Mouse (Mus musculus) hindbrain, embryonic 16.5 days (tissue): Measurements from ENCODE around the gene Gpx4. TPM values are rescaled to one million over a fixed set of nuclear protein-coding genes. Genes with fewer than 3 reads are reported as not detected.

Experiments
- ATAC-seq: fragments of 200-750 bp; cut with Nextera tagmentation; 2 replicates; pipeline ENCODE4 v1.8.0; 2017; ENCODE audit warnings: moderate TSS enrichment, moderate library complexity
- H3K27ac ChIP-seq: fragments of 300-500 bp; sonication (generic); 2 replicates; pipeline ENCODE4 v1.5.1; 2014; ENCODE audit warnings: low read depth, mild to moderate bottlenecking, control low read depth, low read length, moderate library complexity
- H3K27me3 ChIP-seq: fragments of 300-500 bp; sonication (generic); replicated peaks from 2 replicates; pipeline ENCODE4 v1.6.1; 2014; ENCODE audit warnings: low read length; ENCODE audit not compliant: control insufficient read depth, insufficient read depth
- H3K36me3 ChIP-seq: fragments of 300-500 bp; sonication (generic); 2 replicates; pipeline ENCODE4 v1.6.1; 2014; ENCODE audit warnings: mild to moderate bottlenecking, low read length, moderate library complexity, mixed read lengths; ENCODE audit not compliant: control insufficient read depth, insufficient read depth
- H3K4me1 ChIP-seq: fragments of 300-500 bp; sonication (generic); 2 replicates; pipeline ENCODE4 v1.6.1; 2014; ENCODE audit warnings: low read depth, low read length; ENCODE audit not compliant: control insufficient read depth, insufficient read depth
- H3K4me2 ChIP-seq: fragments of 300-500 bp; sonication (generic); 2 replicates; pipeline ENCODE4 v1.6.1; 2014; ENCODE audit warnings: mild to moderate bottlenecking, low read length, control low read depth, moderate library complexity
- H3K4me3 ChIP-seq: fragments of 300-500 bp; sonication (generic); 2 replicates; pipeline ENCODE4 v1.5.1; 2014; ENCODE audit warnings: mild to moderate bottlenecking, low read length, control low read depth, moderate library complexity
- H3K9ac ChIP-seq: fragments of 300-500 bp; sonication (generic); 2 replicates; pipeline ENCODE4 v1.6.1; 2014; ENCODE audit warnings: low read depth, mild to moderate bottlenecking, control low read depth, low read length, moderate library complexity
- H3K9me3 ChIP-seq: fragments of 300-500 bp; sonication (generic); 2 replicates; pipeline ENCODE4 v1.6.1; 2014; ENCODE audit warnings: mild to moderate bottlenecking, low read length, moderate library complexity; ENCODE audit not compliant: control insufficient read depth
- WGBS: fragments of 180-500 bp; shearing (Covaris S2); extraction: QIAGEN DNeasy Blood & Tissue Kit; methylation state at CpG from one replicate; pipeline ENCODE4 v1.1.7; 2014; 5-methylcytosine and 5-hydroxymethylcytosine counted together
- polyA plus RNA-seq: library from polyadenylated mRNA; unstranded; fragments of >200 nt; fragmentation: Nextera tagmentation; extraction: Ambion mirVana; gene quantifications from 2 replicates; pipeline ENCODE4 v1.2.1, GENCODE M21; 2015

Gpx4 gene
- polyA plus RNA-seq, 1 experiment from 2014 or later = 643 TPM

- Histone ChIP-seq H3K27ac (no peak overlapping the region), H3K4me1 (no peaks in the 10 kb centered on the region), H3K4me3 (no peak overlapping the region), H3K9me3 (no peaks in the 10 kb centered on the region), H3K4me2 (no peak overlapping the region), H3K9ac (no peak overlapping the region), H3K27me3 (no peaks in the 10 kb centered on the region), H3K36me3 (no peaks in the 10 kb centered on the region)
- ATAC-seq = no peak
- WGBS = 69% methylated on average over 20 of the region's 20 CpGs
Measured at GRCm38 (mm10) chr10:80027681-80028520, 19.1 kb upstream of the Gpx4 start.

GRCm38 (mm10) chr10:80028521-80028846, 18.5 kb upstream of the Gpx4 start:
- H3K4me3 ChIP-seq = no peak overlapping the region
- ATAC-seq = no peak
- H3K4me2 ChIP-seq = no peak overlapping the region
- H3K36me3 ChIP-seq = no peaks in the 10 kb centered on the region
- H3K4me1 ChIP-seq = no peaks in the 10 kb centered on the region
- no peak overlapping the region for H3K27ac ChIP-seq
- 96% methylated on average over 13 of the region's 13 CpGs for WGBS
- no peak overlapping the region for H3K9ac ChIP-seq
- no peaks in the 10 kb centered on the region for H3K9me3 ChIP-seq
- H3K27me3 ChIP-seq = no peaks in the 10 kb centered on the region

- Histone ChIP-seq H3K4me2 (no peak overlapping the region), H3K4me3 (no peak overlapping the region), H3K36me3 (peaks cover 2% of the 10 kb centered on the region; the same call in 1 of the 2 replicates), H3K27ac (no peak overlapping the region), H3K9ac (no peak overlapping the region), H3K27me3 (no peaks in the 10 kb centered on the region), H3K9me3 (no peaks in the 10 kb centered on the region), H3K4me1 (no peaks in the 10 kb centered on the region)
- no peak for ATAC-seq
- 81% methylated on average over 9 of the region's 9 CpGs for WGBS
Measured at GRCm38 (mm10) chr10:80030191-80030590, 16.8 kb upstream of the Gpx4 start.

GRCm38 (mm10) chr10:80030736-80031135, 16.2 kb upstream of the Gpx4 start:
- 86% methylated on average over 17 of the region's 17 CpGs for WGBS
- Histone ChIP-seq H3K36me3 (peaks cover 8% of the 10 kb centered on the region), H3K4me1 (no peaks in the 10 kb centered on the region), H3K27ac (no peak overlapping the region), H3K4me3 (no peak overlapping the region), H3K4me2 (no peak overlapping the region), H3K27me3 (no peaks in the 10 kb centered on the region), H3K9ac (peak overlapping the region; percentile 14; the same call in 1 of the 2 replicates), H3K9me3 (no peaks in the 10 kb centered on the region)
- no peak for ATAC-seq

- no peak for ATAC-seq
- no peak overlapping the region for H3K27ac ChIP-seq
Measured at GRCm38 (mm10) chr10:80032799-80033480, 14.0 kb upstream of the Gpx4 start.

GRCm38 (mm10) chr10:80033511-80034391, 13.2 kb upstream of the Gpx4 start:
- H3K9me3 ChIP-seq = no peaks in the 10 kb centered on the region
- H3K36me3 ChIP-seq = peaks cover 25% of the 10 kb centered on the region
- H3K4me3 ChIP-seq = no peak overlapping the region
- no peak overlapping the region for H3K4me2 ChIP-seq
- H3K27ac ChIP-seq = no peak overlapping the region
- H3K27me3 ChIP-seq = no peaks in the 10 kb centered on the region
- peaks cover 11% of the 10 kb centered on the region for H3K4me1 ChIP-seq
- H3K9ac ChIP-seq = no peak overlapping the region
- ATAC-seq = no peak
- WGBS = 56% methylated on average over 9 of the region's 9 CpGs

More at GRCm38 (mm10) chr10:80032799-80033480, 14.0 kb upstream of the Gpx4 start:
- H3K4me1 ChIP-seq = peaks cover 3% of the 10 kb centered on the region; the same call in 1 of the 2 replicates
- no peak overlapping the region for H3K4me2 ChIP-seq
- no peak overlapping the region for H3K9ac ChIP-seq
- H3K36me3 ChIP-seq = peaks cover 22% of the 10 kb centered on the region
- H3K4me3 ChIP-seq = no peak overlapping the region
- H3K27me3 ChIP-seq = no peaks in the 10 kb centered on the region
- 74% methylated on average over 5 of the region's 5 CpGs for WGBS
- H3K9me3 ChIP-seq = no peaks in the 10 kb centered on the region

- no peak for ATAC-seq
- Histone ChIP-seq H3K4me1 (peaks cover 14% of the 10 kb centered on the region), H3K9ac (no peak overlapping the region), H3K27ac (no peak overlapping the region), H3K4me2 (no peak overlapping the region), H3K27me3 (no peaks in the 10 kb centered on the region), H3K4me3 (no peak overlapping the region), H3K36me3 (peaks cover 25% of the 10 kb centered on the region), H3K9me3 (no peaks in the 10 kb centered on the region)
- WGBS = 69% methylated on average over 8 of the region's 8 CpGs
Measured at GRCm38 (mm10) chr10:80035148-80035547, 11.8 kb upstream of the Gpx4 start.

GRCm38 (mm10) chr10:80035686-80036085, 11.3 kb upstream of the Gpx4 start:
- Histone ChIP-seq H3K27me3 (no peaks in the 10 kb centered on the region), H3K9ac (no peak overlapping the region), H3K9me3 (no peaks in the 10 kb centered on the region), H3K27ac (no peak overlapping the region), H3K36me3 (peaks cover 25% of the 10 kb centered on the region), H3K4me1 (peaks cover 14% of the 10 kb centered on the region), H3K4me2 (no peak overlapping the region), H3K4me3 (no peak overlapping the region)
- WGBS = 95% methylated on average over 5 of the region's 5 CpGs
- no peak for ATAC-seq

- Histone ChIP-seq H3K9me3 (no peaks in the 10 kb centered on the region), H3K4me3 (no peak overlapping the region), H3K9ac (no peak overlapping the region), H3K4me1 (peaks cover 14% of the 10 kb centered on the region), H3K4me2 (no peak overlapping the region), H3K27ac (no peak overlapping the region), H3K27me3 (no peaks in the 10 kb centered on the region), H3K36me3 (peaks cover 25% of the 10 kb centered on the region)
- WGBS = 94% methylated on average over 13 of the region's 13 CpGs
- no peak for ATAC-seq
Measured at GRCm38 (mm10) chr10:80036832-80037231, 10.1 kb upstream of the Gpx4 start.
